ENCODE assay signal across 8 mouse cellular contexts in genomic region chr2:167680657-167681056, GRCm38 (mm10). TPM values are rescaled to one million over a fixed set of nuclear protein-coding genes. Genes with fewer than 3 reads are reported as not detected.
DNase-seq lines count a peak whose midpoint lies in the region; ATAC-seq and TF ChIP-seq lines count a peak whose summit lies in the region.

No protein-coding gene starts in this region.

- H3K4me2 ChIP-seq in hindbrain, embryonic 13.5 days = no peak overlapping the region
- no peak overlapping the region for H3K4me2 ChIP-seq in stomach, postnatal 0 days (replicated peaks; ENCODE audit: low read depth)

- H3K27me3 ChIP-seq in hindbrain, embryonic 10.5 days (ENCODE audit: insufficient read depth, poor library complexity, severe bottlenecking) = peaks cover 10% of the 10 kb centered on the region
- H3K27me3 ChIP-seq in hindbrain, embryonic 13.5 days = peaks cover 8% of the 10 kb centered on the region; the same call in 1 of the 2 replicates
- no peaks in the 10 kb centered on the region for H3K27me3 ChIP-seq in stomach, postnatal 0 days (ENCODE audit: control insufficient read depth, insufficient read depth, low read length)

- no peak for TF ChIP-seq POLR2A in lung, adult 2 months (IDR thresholded peaks at IDR 0.05; ENCODE audit: borderline replicate concordance, extremely low read depth, low read depth, low read length)

- H3K4me3 ChIP-seq in hindbrain, embryonic 10.5 days = no peak overlapping the region
- no peak overlapping the region for H3K4me3 ChIP-seq in hindbrain, embryonic 13.5 days
- no peak overlapping the region for H3K4me3 ChIP-seq in lung, adult 2 months (replicated peaks; ENCODE audit: extremely low read depth, low read depth, low read length)
- no peak overlapping the region for H3K4me3 ChIP-seq in stomach, postnatal 0 days (ENCODE audit: low read depth, low read length)

- no peak for ATAC-seq in hindbrain, embryonic 13.5 days (ENCODE audit: low FRiP score)
- no peak for ATAC-seq in stomach, postnatal 0 days (ENCODE audit: low FRiP score, low TSS enrichment)

- H3K27ac ChIP-seq in hindbrain, embryonic 10.5 days = no peak overlapping the region
- H3K27ac ChIP-seq in hindbrain, embryonic 13.5 days = no peak overlapping the region
- no peak overlapping the region for H3K27ac ChIP-seq in stomach, postnatal 0 days (replicated peaks)

- no peaks in the 10 kb centered on the region for H3K9me3 ChIP-seq in hindbrain, embryonic 10.5 days
- no peaks in the 10 kb centered on the region for H3K9me3 ChIP-seq in hindbrain, embryonic 13.5 days
- no peaks in the 10 kb centered on the region for H3K9me3 ChIP-seq in stomach, postnatal 0 days (ENCODE audit: control insufficient read depth, low read length)

- WGBS in hindbrain, embryonic 10.5 days = 56% methylated on average over 5 of the region's 5 CpGs
- WGBS in hindbrain, embryonic 13.5 days = 52% methylated on average over 5 of the region's 5 CpGs
- 39% methylated on average over 5 of the region's 5 CpGs for WGBS in lung, adult 2 months
- WGBS in stomach, postnatal 0 days = 53% methylated on average over 5 of the region's 5 CpGs

- peak; percentile 52 for DNase-seq in hindbrain, embryonic 10.5 days (ENCODE audit: low spot score)
- peak; percentile 43 for DNase-seq in urinary bladder, postnatal 25 days (ENCODE audit: low spot score)
- no peak for DNase-seq in urinary bladder, postnatal 10 days (ENCODE audit: low spot score)
- DNase-seq in c-Kit-positive CD71-positive TER-119-positive erythroid progenitor cells, embryonic 14.5 days (ENCODE audit: low spot score) = peak; percentile 67
- DNase-seq in lung, adult 2 months = peak; percentile 58
- DNase-seq in stomach, postnatal 0 days (ENCODE audit: low spot score) = peak; percentile 70
- no peak for DNase-seq in urinary bladder, adult 2 months (ENCODE audit: low spot score)

- no peak for TF ChIP-seq EP300 in stomach, postnatal 0 days (optimal IDR thresholded peaks at IDR 0.05)

- peak; percentile 63 for TF ChIP-seq CTCF in lung, adult 2 months (IDR thresholded peaks at IDR 0.05; ENCODE audit: insufficient read depth, low read length)
- peak; percentile 80 for TF ChIP-seq CTCF in stomach, postnatal 0 days (IDR thresholded peaks at IDR 0.05; ENCODE audit: low read depth)

- H3K4me1 ChIP-seq in hindbrain, embryonic 10.5 days (replicated peaks) = peaks cover 5% of the 10 kb centered on the region
- H3K4me1 ChIP-seq in hindbrain, embryonic 13.5 days (replicated peaks) = no peaks in the 10 kb centered on the region
- H3K4me1 ChIP-seq in lung, adult 2 months (ENCODE audit: control insufficient read depth, insufficient read depth, low read length) = peaks cover 2% of the 10 kb centered on the region; the same call in 1 of the 2 replicates
- no peaks in the 10 kb centered on the region for H3K4me1 ChIP-seq in stomach, postnatal 0 days (replicated peaks; ENCODE audit: control insufficient read depth, insufficient read depth)

- H3K9ac ChIP-seq in hindbrain, embryonic 13.5 days = no peak overlapping the region
- H3K9ac ChIP-seq in stomach, postnatal 0 days (ENCODE audit: low read length) = no peak overlapping the region

- H3K36me3 ChIP-seq in hindbrain, embryonic 10.5 days = no peaks in the 10 kb centered on the region
- H3K36me3 ChIP-seq in hindbrain, embryonic 13.5 days = no peaks in the 10 kb centered on the region
- no peaks in the 10 kb centered on the region for H3K36me3 ChIP-seq in stomach, postnatal 0 days (ENCODE audit: control insufficient read depth, insufficient read depth, low read length)

RNA-seq across cellular contexts. Expression of gene Cebpb, which starts 8.1 kb away (rescaled TPM):
- polyA plus RNA-seq in hindbrain, embryonic 10.5 days (2016; fragmentation: Nextera tagmentation; extraction: Ambion mirVana) = 1.1 and 1.5 TPM in 2 replicates
- polyA plus RNA-seq in hindbrain, embryonic 13.5 days (2015; fragmentation: Nextera tagmentation; extraction: Ambion mirVana) = 0.60 and 0.88 TPM in 2 replicates
- polyA plus RNA-seq in lung, adult 2 months (2012; rRNA removed) = 295 and 767 TPM in 2 replicates
- polyA plus RNA-seq in stomach, postnatal 0 days (2015; fragmentation: Nextera tagmentation; extraction: Ambion mirVana) = 55.0 and 60.2 TPM in 2 replicates
- polyA plus RNA-seq in urinary bladder, adult 2 months (2012; rRNA removed) = 57.1 and 69.7 TPM in 2 replicates

RNA-seq across cellular contexts. Expression of gene Tmem189, which starts 9.0 kb away (rescaled TPM):
- 41.2 and 43.8 TPM in 2 replicates for polyA plus RNA-seq in hindbrain, embryonic 10.5 days (2016; fragmentation: Nextera tagmentation; extraction: Ambion mirVana)
- 30.8 and 33.5 TPM in 2 replicates for polyA plus RNA-seq in hindbrain, embryonic 13.5 days (2015; fragmentation: Nextera tagmentation; extraction: Ambion mirVana)
- 113 and 138 TPM in 2 replicates for polyA plus RNA-seq in lung, adult 2 months (2012; rRNA removed)
- polyA plus RNA-seq in stomach, postnatal 0 days (2015; fragmentation: Nextera tagmentation; extraction: Ambion mirVana) = 74.6 and 85.7 TPM in 2 replicates
- polyA plus RNA-seq in urinary bladder, adult 2 months (2012; rRNA removed) = 46.0 and 48.4 TPM in 2 replicates

RNA-seq across cellular contexts. Expression of gene Gm20431, which starts 19.4 kb away (rescaled TPM):
- 4.1 and 6.7 TPM in 2 replicates for polyA plus RNA-seq in hindbrain, embryonic 10.5 days (2016; fragmentation: Nextera tagmentation; extraction: Ambion mirVana)
- polyA plus RNA-seq in hindbrain, embryonic 13.5 days (2015; fragmentation: Nextera tagmentation; extraction: Ambion mirVana) = 10.0 and 11.0 TPM in 2 replicates
- 11.3 and 11.6 TPM in 2 replicates for polyA plus RNA-seq in lung, adult 2 months (2012; rRNA removed)
- 13.4 and 14.1 TPM in 2 replicates for polyA plus RNA-seq in stomach, postnatal 0 days (2015; fragmentation: Nextera tagmentation; extraction: Ambion mirVana)
- not detected in 2 replicates for polyA plus RNA-seq in urinary bladder, adult 2 months (2012; rRNA removed)

RNA-seq across cellular contexts. Expression of gene Ube2v1, which starts 48.8 kb away (rescaled TPM):
- 385 and 396 TPM in 2 replicates for polyA plus RNA-seq in hindbrain, embryonic 10.5 days (2016; fragmentation: Nextera tagmentation; extraction: Ambion mirVana)
- polyA plus RNA-seq in hindbrain, embryonic 13.5 days (2015; fragmentation: Nextera tagmentation; extraction: Ambion mirVana) = 310 and 311 TPM in 2 replicates
- polyA plus RNA-seq in lung, adult 2 months (2012; rRNA removed) = 102 and 135 TPM in 2 replicates
- 234 and 253 TPM in 2 replicates for polyA plus RNA-seq in stomach, postnatal 0 days (2015; fragmentation: Nextera tagmentation; extraction: Ambion mirVana)
- 111 and 152 TPM in 2 replicates for polyA plus RNA-seq in urinary bladder, adult 2 months (2012; rRNA removed)

Comparison
In these comparisons a context has a peak if more than half of its experiments do, and no peak if none do; other contexts are left out.
1. DNase-seq: peak in hindbrain, embryonic 10.5 days (single experiment), urinary bladder, postnatal 25 days (single experiment), c-Kit-positive CD71-positive TER-119-positive erythroid progenitor cells, embryonic 14.5 days (single experiment), lung, adult 2 months (single experiment) and stomach, postnatal 0 days (single experiment); none in urinary bladder, postnatal 10 days (single experiment) and urinary bladder, adult 2 months (single experiment).
2. RNA of gene Cebpb, which starts 8.1 kb away (polyA plus RNA-seq): 295 to 767 TPM in lung, adult 2 months, 57.1 to 69.7 TPM in urinary bladder, adult 2 months and 55.0 to 60.2 TPM in stomach, postnatal 0 days; 1.1 to 1.5 TPM in hindbrain, embryonic 10.5 days and 0.60 to 0.88 TPM in hindbrain, embryonic 13.5 days; every median in the first group is over 10 times any median in the second.